In genomic region chr5:137747326-137747961, GRCm38 (mm10) we compare ENCODE assay signal across 8 mouse cellular contexts. TPM values are rescaled to one million over a fixed set of nuclear protein-coding genes. Genes with fewer than 3 reads are reported as not detected.
DNase-seq lines count a peak whose midpoint lies in the region; ATAC-seq and TF ChIP-seq lines count a peak whose summit lies in the region.

No protein-coding gene starts in this region.

- H3K9ac ChIP-seq in forebrain, embryonic 16.5 days (replicated peaks; ENCODE audit: low read depth, low read length) = peak overlapping the region; percentile 78
- H3K9ac ChIP-seq in intestine, embryonic 15.5 days = peak overlapping the region; percentile 83
- peak overlapping the region; percentile 85 for H3K9ac ChIP-seq in lung, embryonic 14.5 days

- TF ChIP-seq POLR2A in olfactory bulb, adult 2 months (IDR thresholded peaks at IDR 0.05; ENCODE audit: insufficient read depth, low read depth, low read length) = no peak

- peak; percentile 47 for DNase-seq in kidney, adult 11 months
- DNase-seq in kidney, adult 9 months = no peak
- peak; percentile 63 to 65 for DNase-seq in cerebellum, adult 18-20 months
- peak; percentile 47 for DNase-seq in lung, embryonic 14.5 days
- no peak for DNase-seq in left cerebral cortex, postnatal 14 days (ENCODE audit: low spot score in 2 of 2)

- peak overlapping the region; percentile 66 for H3K4me3 ChIP-seq in forebrain, embryonic 16.5 days (replicated peaks; ENCODE audit: low read length)
- H3K4me3 ChIP-seq in intestine, embryonic 15.5 days (replicated peaks) = peak overlapping the region; percentile 66
- H3K4me3 ChIP-seq in lung, embryonic 14.5 days (ENCODE audit: low read depth, low read length) = peak overlapping the region; percentile 76
- H3K4me3 ChIP-seq in olfactory bulb, adult 2 months (ENCODE audit: insufficient read depth, low read depth, low read length) = peak overlapping the region; percentile 63

- no peaks in the 10 kb centered on the region for H3K9me3 ChIP-seq in forebrain, embryonic 16.5 days (ENCODE audit: control insufficient read depth, low read length)
- no peaks in the 10 kb centered on the region for H3K9me3 ChIP-seq in intestine, embryonic 15.5 days
- no peaks in the 10 kb centered on the region for H3K9me3 ChIP-seq in lung, embryonic 14.5 days (ENCODE audit: low read depth, low read length)

- H3K27me3 ChIP-seq in forebrain, embryonic 16.5 days (replicated peaks; ENCODE audit: control insufficient read depth, insufficient read depth, low read length) = no peaks in the 10 kb centered on the region
- no peaks in the 10 kb centered on the region for H3K27me3 ChIP-seq in intestine, embryonic 15.5 days (replicated peaks)
- no peaks in the 10 kb centered on the region for H3K27me3 ChIP-seq in lung, embryonic 14.5 days (ENCODE audit: insufficient read depth, low read length)

- H3K27ac ChIP-seq in forebrain, embryonic 16.5 days (ENCODE audit: low read length) = peak overlapping the region; percentile 93
- H3K27ac ChIP-seq in intestine, embryonic 15.5 days = peak overlapping the region; percentile 96
- H3K27ac ChIP-seq in lung, embryonic 14.5 days (ENCODE audit: low read depth) = peak overlapping the region; percentile 98
- H3K27ac ChIP-seq in olfactory bulb, adult 2 months (ENCODE audit: insufficient read depth, low read depth, low read length) = peak overlapping the region; percentile 0; the same call in 1 of the 2 replicates

- peaks cover 41% of the 10 kb centered on the region for H3K4me1 ChIP-seq in forebrain, embryonic 16.5 days (replicated peaks; ENCODE audit: control insufficient read depth, insufficient read depth, low read length)
- H3K4me1 ChIP-seq in intestine, embryonic 15.5 days (replicated peaks) = peaks cover 25% of the 10 kb centered on the region
- peaks cover 3% of the 10 kb centered on the region; the same call in 1 of the 2 replicates for H3K4me1 ChIP-seq in lung, embryonic 14.5 days (ENCODE audit: insufficient read depth)
- peaks cover 20% of the 10 kb centered on the region for H3K4me1 ChIP-seq in olfactory bulb, adult 2 months (ENCODE audit: control insufficient read depth, insufficient read depth, low read length)

- peak overlapping the region; percentile 99 for H3K4me2 ChIP-seq in forebrain, embryonic 16.5 days (ENCODE audit: low read length)
- peak overlapping the region; percentile 98 for H3K4me2 ChIP-seq in intestine, embryonic 15.5 days (replicated peaks)
- peak overlapping the region; percentile 100 for H3K4me2 ChIP-seq in lung, embryonic 14.5 days

- peak; percentile 22; the same call in 1 of the 2 replicates for TF ChIP-seq CTCF in lung, embryonic 14.5 days (IDR thresholded peaks at IDR 0.05; ENCODE audit: low read depth)
- TF ChIP-seq CTCF in olfactory bulb, adult 2 months (IDR thresholded peaks at IDR 0.05; ENCODE audit: insufficient read depth, low read depth, low read length) = no peak

- WGBS in forebrain, embryonic 16.5 days = 4% methylated on average over 25 of the region's 26 CpGs
- 2% methylated on average over 26 of the region's 26 CpGs for WGBS in intestine, embryonic 15.5 days
- 3% methylated on average over 26 of the region's 26 CpGs for WGBS in lung, embryonic 14.5 days
- 13% methylated on average over 26 of the region's 26 CpGs for WGBS in olfactory bulb, adult 2 months

- peaks cover 5% of the 10 kb centered on the region for H3K36me3 ChIP-seq in forebrain, embryonic 16.5 days (ENCODE audit: control insufficient read depth, insufficient read depth)
- H3K36me3 ChIP-seq in intestine, embryonic 15.5 days = peaks cover 15% of the 10 kb centered on the region
- peaks cover 24% of the 10 kb centered on the region for H3K36me3 ChIP-seq in lung, embryonic 14.5 days (ENCODE audit: insufficient read depth)

- ATAC-seq in forebrain, embryonic 16.5 days = peak; percentile 19; the same call in 1 of the 2 replicates
- ATAC-seq in intestine, embryonic 15.5 days = peak; percentile 16; the same call in 1 of the 2 replicates
- ATAC-seq in lung, embryonic 14.5 days (ENCODE audit: insufficient read depth) = no peak

- intact Hi-C loops in left cerebral cortex, postnatal 14 days (cut with DNase I) = loop anchor here (5.0 kb wide), 1 partner anchor 90 kb away; no protein-coding TSS in a partner anchor

RNA-seq across cellular contexts. Expression of gene Tsc22d4, which starts 1.9 kb away (rescaled TPM):
- polyA plus RNA-seq in forebrain, embryonic 16.5 days (2015; fragmentation: Nextera tagmentation; extraction: Ambion mirVana) = 69.1 and 72.2 TPM in 2 replicates
- 117 and 118 TPM in 2 replicates for polyA plus RNA-seq in intestine, embryonic 15.5 days (2015; fragmentation: Nextera tagmentation; extraction: Ambion mirVana)
- 127 TPM in 2 replicates for polyA plus RNA-seq in lung, embryonic 14.5 days (2014; fragmentation: Nextera tagmentation; extraction: Ambion mirVana)
- 483 TPM in 1 of 2 replicates, not detected in the other for polyA plus RNA-seq in olfactory bulb, adult 2 months (2012; ENCODE audit: insufficient read depth, insufficient read length, low replicate concordance, missing spikeins)
- total RNA-seq in left cerebral cortex, postnatal 14 days (2021) = 100 to 1,000 TPM; 169 to 181 TPM

RNA-seq across cellular contexts. Expression of gene Nyap1, which starts 6.0 kb away (rescaled TPM):
- 52.3 and 59.8 TPM in 2 replicates for polyA plus RNA-seq in forebrain, embryonic 16.5 days (2015; fragmentation: Nextera tagmentation; extraction: Ambion mirVana)
- polyA plus RNA-seq in intestine, embryonic 15.5 days (2015; fragmentation: Nextera tagmentation; extraction: Ambion mirVana) = 2.3 and 2.8 TPM in 2 replicates
- polyA plus RNA-seq in lung, embryonic 14.5 days (2014; fragmentation: Nextera tagmentation; extraction: Ambion mirVana) = 0.91 and 0.93 TPM in 2 replicates
- polyA plus RNA-seq in olfactory bulb, adult 2 months (2012; ENCODE audit: insufficient read depth, insufficient read length, low replicate concordance, missing spikeins) = not detected in 2 replicates
- total RNA-seq in left cerebral cortex, postnatal 14 days (2021) = 10 to 100 TPM; 78.5 to 83.4 TPM

RNA-seq across cellular contexts. Expression of gene Ppp1r35, which starts 31.2 kb away (rescaled TPM):
- polyA plus RNA-seq in forebrain, embryonic 16.5 days (2015; fragmentation: Nextera tagmentation; extraction: Ambion mirVana) = 28.7 and 34.4 TPM in 2 replicates
- 22.3 and 22.7 TPM in 2 replicates for polyA plus RNA-seq in intestine, embryonic 15.5 days (2015; fragmentation: Nextera tagmentation; extraction: Ambion mirVana)
- polyA plus RNA-seq in lung, embryonic 14.5 days (2014; fragmentation: Nextera tagmentation; extraction: Ambion mirVana) = 33.7 and 40.9 TPM in 2 replicates
- polyA plus RNA-seq in olfactory bulb, adult 2 months (2012; ENCODE audit: insufficient read depth, insufficient read length, low replicate concordance, missing spikeins) = not detected in 2 replicates
- total RNA-seq in left cerebral cortex, postnatal 14 days (2021) = 10 to 100 TPM; 26.0 to 29.2 TPM

RNA-seq across cellular contexts. Expression of gene Mepce, which starts 40.0 kb away (rescaled TPM):
- polyA plus RNA-seq in forebrain, embryonic 16.5 days (2015; fragmentation: Nextera tagmentation; extraction: Ambion mirVana) = 10.2 and 11.9 TPM in 2 replicates
- 8.9 and 9.2 TPM in 2 replicates for polyA plus RNA-seq in intestine, embryonic 15.5 days (2015; fragmentation: Nextera tagmentation; extraction: Ambion mirVana)
- 13.1 and 14.5 TPM in 2 replicates for polyA plus RNA-seq in lung, embryonic 14.5 days (2014; fragmentation: Nextera tagmentation; extraction: Ambion mirVana)
- polyA plus RNA-seq in olfactory bulb, adult 2 months (2012; ENCODE audit: insufficient read depth, insufficient read length, low replicate concordance, missing spikeins) = not detected in 2 replicates
- total RNA-seq in left cerebral cortex, postnatal 14 days (2021) = 10 to 100 TPM; 29.2 to 30.2 TPM

RNA-seq across cellular contexts. Expression of gene Zcwpw1, which starts 40.2 kb away (rescaled TPM):
- polyA plus RNA-seq in forebrain, embryonic 16.5 days (2015; fragmentation: Nextera tagmentation; extraction: Ambion mirVana) = 11.1 and 11.2 TPM in 2 replicates
- 13.6 and 15.6 TPM in 2 replicates for polyA plus RNA-seq in intestine, embryonic 15.5 days (2015; fragmentation: Nextera tagmentation; extraction: Ambion mirVana)
- polyA plus RNA-seq in lung, embryonic 14.5 days (2014; fragmentation: Nextera tagmentation; extraction: Ambion mirVana) = 25.9 and 26.1 TPM in 2 replicates
- not detected in 2 replicates for polyA plus RNA-seq in olfactory bulb, adult 2 months (2012; ENCODE audit: insufficient read depth, insufficient read length, low replicate concordance, missing spikeins)
- 1 to 10 TPM; 4.4 to 7.4 TPM for total RNA-seq in left cerebral cortex, postnatal 14 days (2021)

Comparison
In these comparisons a context has a peak if more than half of its experiments do, and no peak if none do; other contexts are left out.
1. DNase-seq: peak in kidney, adult 11 months (single experiment), cerebellum, adult 18-20 months (2 of 2) and lung, embryonic 14.5 days (single experiment); none in kidney, adult 9 months (single experiment) and left cerebral cortex, postnatal 14 days (0 of 2).
2. H3K27ac ChIP-seq: peak in every context shown above with its lines; median percentile 98 in lung, embryonic 14.5 days; 96 in intestine, embryonic 15.5 days; 93 in forebrain, embryonic 16.5 days; 0 in olfactory bulb, adult 2 months.
3. Peak in every context shown above with its lines, with median percentiles within 50 percentile points of each other: H3K4me2 ChIP-seq, H3K4me3 ChIP-seq and H3K9ac ChIP-seq.